Mouse (Mus musculus): ENCODE measurements around the gene 1700001P01Rik. TPM values are rescaled to one million over a fixed set of nuclear protein-coding genes. Genes with fewer than 3 reads are reported as not detected.

1700001P01Rik gene
- total and polyA plus RNA-seq, 2 experiments from 2014 or later = not detected

GRCm38 (mm10) chr11:97821401-97822064, 45.8 kb upstream of the 1700001P01Rik start:
- Histone ChIP-seq H3K4me3 (ENCODE audit: low read depth, low read length) (no peak overlapping the region), H3K36me3 (ENCODE audit: insufficient read depth, low read length) (peaks cover 59% of the 10 kb centered on the region), H3K4me1 (ENCODE audit: insufficient read depth, low read length) (no peaks in the 10 kb centered on the region), H3K4me2 (ENCODE audit: low read depth, low read length, poor library complexity, severe bottlenecking) (no peak overlapping the region), H3K27ac (ENCODE audit: low read depth, low read length) (no peak overlapping the region), H3K27me3 (ENCODE audit: insufficient read depth, low read length) (no peaks in the 10 kb centered on the region), H3K9me3 (ENCODE audit: low read length) (no peaks in the 10 kb centered on the region), H3K9ac (replicated peaks; ENCODE audit: low read length, poor library complexity, severe bottlenecking) (no peak overlapping the region)
- ATAC-seq (ENCODE audit: low FRiP score) (no peak), DNase-seq (ENCODE audit: low spot score) (no peak)
- TF ChIP-seq CTCF (IDR thresholded peaks at IDR 0.05) = no peak
- 93% methylated on average over 8 of the region's 8 CpGs for WGBS

DNA sequence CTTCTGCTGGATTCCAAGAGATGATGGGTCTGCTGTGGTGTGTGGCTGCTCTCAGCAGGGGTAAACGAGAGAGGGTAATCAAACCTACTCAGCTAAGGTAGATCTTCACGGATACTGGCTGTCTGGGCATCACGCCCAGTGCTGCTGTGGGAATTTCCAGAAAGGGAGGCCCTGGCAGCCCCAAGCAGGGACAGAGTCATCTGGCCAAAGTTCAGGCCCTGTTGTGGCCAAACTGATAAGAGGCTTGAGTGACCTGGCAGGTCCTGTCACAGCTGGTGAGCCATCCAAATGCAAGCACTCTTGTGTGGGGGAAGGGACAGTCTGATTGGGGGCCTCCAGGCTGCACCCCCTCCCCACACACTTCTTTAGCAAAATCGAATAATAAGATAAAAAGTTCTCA, 45.1 kb upstream of the 1700001P01Rik start:
- ATAC-seq (ENCODE audit: low FRiP score) = no peak
- no peak overlapping the region for H3K9ac ChIP-seq (replicated peaks; ENCODE audit: low read length, poor library complexity, severe bottlenecking)
- WGBS = 62% methylated on average over 4 of the region's 4 CpGs
- H3K4me2 ChIP-seq (ENCODE audit: low read depth, low read length, poor library complexity, severe bottlenecking) = no peak overlapping the region
- no peaks in the 10 kb centered on the region for H3K4me1 ChIP-seq (ENCODE audit: insufficient read depth, low read length)
- DNase-seq (ENCODE audit: low spot score) = no peak
- no peaks in the 10 kb centered on the region for H3K9me3 ChIP-seq (ENCODE audit: low read length)
- no peak overlapping the region for H3K27ac ChIP-seq (ENCODE audit: low read depth, low read length)
- no peak for TF ChIP-seq CTCF (IDR thresholded peaks at IDR 0.05)
- H3K27me3 ChIP-seq (ENCODE audit: insufficient read depth, low read length) = no peaks in the 10 kb centered on the region
- H3K36me3 ChIP-seq (ENCODE audit: insufficient read depth, low read length) = peaks cover 63% of the 10 kb centered on the region
- no peak overlapping the region for H3K4me3 ChIP-seq (ENCODE audit: low read depth, low read length)

- Histone ChIP-seq H3K27ac (ENCODE audit: low read depth, low read length) (no peak overlapping the region), H3K9me3 (ENCODE audit: low read length) (no peaks in the 10 kb centered on the region), H3K9ac (replicated peaks; ENCODE audit: low read length, poor library complexity, severe bottlenecking) (no peak overlapping the region), H3K4me2 (ENCODE audit: low read depth, low read length, poor library complexity, severe bottlenecking) (no peak overlapping the region), H3K4me3 (ENCODE audit: low read depth, low read length) (no peak overlapping the region), H3K27me3 (ENCODE audit: insufficient read depth, low read length) (no peaks in the 10 kb centered on the region), H3K36me3 (ENCODE audit: insufficient read depth, low read length) (peaks cover 62% of the 10 kb centered on the region), H3K4me1 (ENCODE audit: insufficient read depth, low read length) (no peaks in the 10 kb centered on the region)
- WGBS = 81% methylated on average over 5 of the region's 5 CpGs
- no peak for TF ChIP-seq CTCF (IDR thresholded peaks at IDR 0.05)
- DNase-seq (ENCODE audit: low spot score) (no peak), ATAC-seq (ENCODE audit: low FRiP score) (no peak)
These were observed 44.2 kb upstream of the 1700001P01Rik start for GRCm38 (mm10) chr11:97819923-97820322.

- no peak for TF ChIP-seq CTCF (IDR thresholded peaks at IDR 0.05)
- Histone ChIP-seq H3K4me1 (ENCODE audit: insufficient read depth, low read length) (no peaks in the 10 kb centered on the region), H3K27ac (ENCODE audit: low read depth, low read length) (peak overlapping the region; percentile 47; the same call in 1 of the 2 replicates), H3K4me2 (ENCODE audit: low read depth, low read length, poor library complexity, severe bottlenecking) (no peak overlapping the region), H3K36me3 (ENCODE audit: insufficient read depth, low read length) (peaks cover 59% of the 10 kb centered on the region), H3K4me3 (ENCODE audit: low read depth, low read length) (no peak overlapping the region), H3K27me3 (ENCODE audit: insufficient read depth, low read length) (no peaks in the 10 kb centered on the region), H3K9me3 (ENCODE audit: low read length) (no peaks in the 10 kb centered on the region), H3K9ac (replicated peaks; ENCODE audit: low read length, poor library complexity, severe bottlenecking) (no peak overlapping the region)
- DNase-seq (ENCODE audit: low spot score) (no peak), ATAC-seq (ENCODE audit: low FRiP score) (no peak)
- WGBS = 50% methylated on average over 4 of the region's 4 CpGs
These were observed 43.4 kb upstream of the 1700001P01Rik start for GRCm38 (mm10) chr11:97819102-97819501.

DNA sequence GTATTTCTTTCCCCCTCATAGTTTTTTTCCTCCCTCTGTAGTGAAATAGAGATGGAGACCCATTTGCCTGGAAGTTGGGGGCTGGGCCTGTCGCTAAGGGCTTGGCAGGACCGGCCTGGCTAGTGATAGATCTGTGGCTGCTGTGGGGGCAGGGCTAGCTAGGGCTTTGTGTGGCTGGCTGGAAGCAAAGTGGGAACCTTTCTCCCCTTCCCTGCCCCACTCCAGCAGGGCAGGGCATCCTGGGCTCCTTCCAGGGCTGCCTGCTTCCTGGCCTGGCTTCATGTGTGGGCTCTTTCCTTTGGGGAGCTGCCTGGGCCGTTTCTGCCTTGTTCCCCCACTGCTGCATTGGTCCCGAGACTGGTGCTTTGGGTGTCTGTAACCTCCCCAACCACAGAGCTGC, 42.9 kb upstream of the 1700001P01Rik start:
- peaks cover 57% of the 10 kb centered on the region for H3K36me3 ChIP-seq (ENCODE audit: insufficient read depth, low read length)

GRCm38 (mm10) chr11:97818003-97818402, 42.3 kb upstream of the 1700001P01Rik start:
- no peak overlapping the region for H3K4me3 ChIP-seq (ENCODE audit: low read depth, low read length)
- H3K27me3 ChIP-seq (ENCODE audit: insufficient read depth, low read length) = no peaks in the 10 kb centered on the region
- DNase-seq (ENCODE audit: low spot score) (no peak), ATAC-seq (ENCODE audit: low FRiP score) (no peak)
- H3K9me3 ChIP-seq (ENCODE audit: low read length) = no peaks in the 10 kb centered on the region
- H3K36me3 ChIP-seq (ENCODE audit: insufficient read depth, low read length) = peaks cover 53% of the 10 kb centered on the region
- H3K9ac ChIP-seq (replicated peaks; ENCODE audit: low read length, poor library complexity, severe bottlenecking) = no peak overlapping the region
- peaks cover 9% of the 10 kb centered on the region for H3K4me1 ChIP-seq (ENCODE audit: insufficient read depth, low read length)
- WGBS = 19% methylated on average over 6 of the region's 6 CpGs
- H3K4me2 ChIP-seq (ENCODE audit: low read depth, low read length, poor library complexity, severe bottlenecking) = no peak overlapping the region
- 0 out of 2 replicates have a peak overlapping the region, but pooled peaks have one; percentile 47 for H3K27ac ChIP-seq (ENCODE audit: low read depth, low read length)
- TF ChIP-seq CTCF (IDR thresholded peaks at IDR 0.05) = no peak

More for the DNA sequence above, 42.9 kb upstream of the 1700001P01Rik start:
- ATAC-seq (ENCODE audit: low FRiP score) (peak; percentile 70), DNase-seq (ENCODE audit: low spot score) (peak; percentile 81)
- Histone ChIP-seq H3K4me1 (ENCODE audit: insufficient read depth, low read length) (peaks cover 4% of the 10 kb centered on the region; the same call in 1 of the 2 replicates), H3K4me3 (ENCODE audit: low read depth, low read length) (no peak overlapping the region), H3K9me3 (ENCODE audit: low read length) (no peaks in the 10 kb centered on the region), H3K27ac (ENCODE audit: low read depth, low read length) (peak overlapping the region; percentile 47; the same call in 1 of the 2 replicates), H3K27me3 (ENCODE audit: insufficient read depth, low read length) (no peaks in the 10 kb centered on the region), H3K9ac (replicated peaks; ENCODE audit: low read length, poor library complexity, severe bottlenecking) (no peak overlapping the region), H3K4me2 (ENCODE audit: low read depth, low read length, poor library complexity, severe bottlenecking) (no peak overlapping the region)
- WGBS = 13% methylated on average over 4 of the region's 4 CpGs
- TF ChIP-seq CTCF (IDR thresholded peaks at IDR 0.05) = no peak
